Mouse (Mus musculus) mouse embryonic stem cell (cell line): Measurements from ENCODE around the gene Fam19a5.

Source experiments
- in situ Hi-C, 2 experiments: fragments of 300-500 bp; cut with MboI; formaldehyde crosslinking; loops; 1 replicate in 1 of 2; 3 replicates in 1 of 2; pipeline ENCODE4 v1.14.3; 2019 to 2020; ENCODE audit warnings: low sequenced_read_pairs in 2 of 2, low pct_unique_long_range_greater_than_20kb in 1 of 2, mixed read lengths in 1 of 2; ENCODE audit not compliant: unreplicated experiment in 1 of 2

Fam19a5 gene

DNA sequence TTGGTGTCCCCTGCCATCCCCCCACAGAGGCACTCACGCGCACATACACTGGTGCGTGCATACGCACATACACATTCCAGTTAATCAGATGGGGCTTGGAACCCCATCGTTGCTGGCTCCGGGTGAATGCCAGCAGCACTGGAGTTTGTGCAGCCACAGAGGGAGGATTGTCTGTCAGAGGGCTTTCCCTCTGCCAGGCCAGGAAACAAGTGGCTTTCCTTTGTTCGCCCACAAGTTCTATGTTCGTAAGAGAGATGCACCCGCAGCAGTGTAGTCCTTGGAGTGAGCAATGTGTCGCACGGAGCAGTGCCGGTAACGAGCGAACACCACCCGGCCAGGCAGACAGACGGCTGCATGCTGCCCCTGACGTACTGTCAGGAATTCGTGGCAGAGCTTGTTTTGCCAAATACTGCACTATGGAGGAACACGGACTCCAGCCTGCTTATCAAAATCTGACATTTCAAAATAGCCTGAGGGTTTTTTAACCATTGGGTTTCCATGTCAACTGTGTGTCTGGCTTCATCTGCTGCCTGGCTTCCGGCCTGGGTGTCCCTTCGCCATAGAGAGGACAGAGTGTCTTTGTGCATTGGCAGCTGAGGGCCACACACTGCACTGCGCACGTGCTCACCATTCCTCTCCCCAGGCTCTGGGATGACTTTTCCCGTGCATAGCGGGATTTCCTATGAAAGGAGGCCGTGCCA lies 40.0 kb downstream of the Fam19a5 start:
- in situ Hi-C loops: no loop called here

DNA sequence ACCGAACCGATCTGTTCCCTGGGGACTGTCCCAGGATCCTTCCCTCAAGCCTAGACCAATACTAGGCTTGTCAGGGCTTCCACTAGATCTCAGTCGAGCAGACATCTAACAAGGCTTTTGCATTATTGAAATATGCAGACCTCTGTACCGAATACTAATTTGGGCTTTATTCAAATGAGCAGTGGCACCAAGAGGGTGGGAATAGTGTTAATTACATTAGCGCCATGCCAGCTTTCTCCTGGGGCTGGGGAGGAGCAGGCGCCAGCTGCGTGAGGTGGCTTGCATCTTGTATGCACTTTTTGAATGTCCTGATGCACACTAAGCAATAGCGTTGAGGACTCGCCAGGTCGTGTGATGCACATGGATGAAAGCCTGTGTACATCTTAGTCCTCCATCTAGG lies 46.9 kb downstream of the Fam19a5 start:
- in situ Hi-C loops: no loop called here

- in situ Hi-C loops: no loop called here
These were observed 52.6 kb downstream of the Fam19a5 start for GRCm38 (mm10) chr15:87596731-87597130.

DNA sequence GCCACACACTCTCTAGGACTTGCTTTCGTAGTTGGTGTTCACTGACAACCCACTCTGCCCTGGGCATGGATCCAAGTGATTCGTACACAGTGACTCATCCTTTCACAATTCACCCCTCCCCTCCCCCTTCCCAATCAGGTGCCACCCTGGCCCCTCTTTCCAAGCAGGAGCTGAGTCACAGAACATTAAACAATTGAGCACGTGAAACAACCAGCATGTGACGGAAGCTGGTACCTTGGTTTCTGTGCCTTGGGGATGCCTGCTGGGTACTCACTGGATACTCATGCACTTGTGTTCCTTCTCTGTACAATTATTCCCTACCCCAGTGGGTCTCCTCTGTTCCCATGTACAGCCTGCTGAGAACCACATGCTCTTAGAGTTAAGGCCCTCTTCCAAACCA lies 53.0 kb downstream of the Fam19a5 start:
- in situ Hi-C loops: no loop called here

DNA sequence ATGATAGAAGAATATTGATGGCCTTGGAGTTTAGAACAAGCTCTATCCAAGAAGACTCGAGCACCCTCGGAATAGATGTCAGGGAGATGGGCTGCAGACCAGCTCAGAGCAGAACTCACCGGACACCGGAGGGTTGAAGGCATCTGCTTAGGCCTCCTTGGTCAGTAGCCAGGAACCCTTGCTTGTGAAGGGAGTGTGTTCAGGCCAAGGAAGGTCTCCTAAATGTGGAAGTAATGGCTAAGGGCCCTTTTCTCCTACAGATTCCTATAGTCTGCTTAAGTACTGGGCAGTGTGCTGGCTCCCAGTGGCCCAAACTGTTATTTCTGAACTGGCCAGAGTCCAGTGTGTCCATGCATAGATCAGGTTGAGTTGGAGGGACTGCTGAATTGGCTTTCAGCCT lies 53.7 kb downstream of the Fam19a5 start:
- in situ Hi-C loops: no loop called here

- in situ Hi-C loops: no loop called here
These were observed 54.5 kb downstream of the Fam19a5 start for GRCm38 (mm10) chr15:87598636-87599035.

DNA sequence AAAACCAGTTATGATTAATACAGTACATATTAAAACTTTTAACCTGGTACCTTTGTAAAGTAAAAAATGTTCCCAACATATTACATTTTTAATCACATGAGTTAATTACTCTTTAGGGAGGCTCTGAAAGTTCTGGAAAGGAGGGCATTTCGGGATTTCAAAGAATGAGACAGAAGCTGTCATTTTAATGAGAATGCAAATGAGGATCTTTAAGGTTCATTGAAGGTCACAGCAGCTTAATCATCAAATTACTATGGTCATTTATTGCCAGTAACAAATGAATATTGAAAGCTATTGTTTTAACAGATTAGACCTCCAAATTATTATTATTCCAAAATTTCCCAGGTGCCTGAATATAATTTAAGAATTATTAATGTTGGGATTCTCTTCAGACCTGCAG lies 59.2 kb downstream of the Fam19a5 start:
- in situ Hi-C loops: no loop called here

DNA sequence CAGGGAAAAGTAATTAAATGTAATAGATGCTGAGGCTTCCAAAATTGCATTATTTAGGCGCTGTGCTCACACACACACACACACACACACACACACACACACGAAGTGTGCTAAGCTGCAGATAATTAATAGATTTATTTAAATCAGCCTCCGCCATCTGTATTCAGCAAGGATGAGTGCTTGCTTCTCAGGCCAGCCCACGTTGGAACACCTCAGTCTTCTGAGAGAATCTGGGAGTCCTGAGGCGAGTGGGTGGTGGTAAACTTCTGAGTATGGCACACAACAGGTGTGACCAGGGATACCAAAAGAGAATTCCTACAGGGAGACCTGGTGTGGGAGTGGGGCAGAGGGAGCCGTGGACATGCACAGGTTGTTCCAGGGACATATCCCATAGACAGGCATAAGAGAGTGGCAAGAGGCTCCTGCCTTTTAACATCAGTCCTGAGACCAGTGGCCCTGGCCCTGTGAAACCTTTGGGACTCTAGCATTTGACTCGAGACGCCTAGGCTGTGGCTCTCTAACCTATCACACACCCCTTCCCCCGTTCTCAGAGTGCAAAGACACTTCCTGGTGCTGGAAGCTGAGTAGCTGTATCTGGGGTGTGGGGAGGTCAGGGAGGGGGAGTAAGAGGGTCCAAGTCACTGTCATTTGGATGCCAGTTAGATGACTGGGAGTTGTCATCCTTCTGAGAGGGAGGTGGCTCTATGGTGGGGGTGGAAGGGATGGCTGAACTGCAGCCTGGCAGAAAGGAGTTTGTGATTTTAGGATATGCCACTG lies 61.6 kb downstream of the Fam19a5 start:
- in situ Hi-C loops: no loop called here

DNA sequence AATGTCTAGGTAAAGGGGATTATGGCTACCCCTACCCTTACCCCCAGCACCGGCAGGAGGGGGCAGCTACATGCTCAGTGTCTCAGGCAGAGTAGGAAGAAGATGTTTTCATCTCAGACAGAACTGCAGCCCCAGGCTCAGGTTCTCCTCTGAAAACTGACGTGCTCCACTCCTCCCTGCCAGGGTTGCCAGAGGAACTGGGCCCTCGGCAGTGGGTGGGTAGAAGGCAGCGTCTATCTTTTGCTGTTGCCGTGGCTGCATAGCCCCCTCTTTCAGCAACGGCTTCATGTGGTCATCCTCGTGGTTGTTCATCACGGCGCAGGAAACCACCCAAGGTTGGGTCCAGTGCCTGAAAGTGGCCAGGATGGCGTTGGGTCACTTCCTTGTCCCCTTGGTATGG lies 62.6 kb downstream of the Fam19a5 start:
- in situ Hi-C loops: no loop called here

- in situ Hi-C loops: no loop called here
These were observed 65.1 kb downstream of the Fam19a5 start for GRCm38 (mm10) chr15:87609236-87609635.

- in situ Hi-C loops: loop anchor here in 1 of 2 experiments (10.0 kb wide), 1 partner anchor 331 kb away; no protein-coding TSS in a partner anchor
These were observed 80.0 kb downstream of the Fam19a5 start for GRCm38 (mm10) chr15:87623966-87624609.

DNA sequence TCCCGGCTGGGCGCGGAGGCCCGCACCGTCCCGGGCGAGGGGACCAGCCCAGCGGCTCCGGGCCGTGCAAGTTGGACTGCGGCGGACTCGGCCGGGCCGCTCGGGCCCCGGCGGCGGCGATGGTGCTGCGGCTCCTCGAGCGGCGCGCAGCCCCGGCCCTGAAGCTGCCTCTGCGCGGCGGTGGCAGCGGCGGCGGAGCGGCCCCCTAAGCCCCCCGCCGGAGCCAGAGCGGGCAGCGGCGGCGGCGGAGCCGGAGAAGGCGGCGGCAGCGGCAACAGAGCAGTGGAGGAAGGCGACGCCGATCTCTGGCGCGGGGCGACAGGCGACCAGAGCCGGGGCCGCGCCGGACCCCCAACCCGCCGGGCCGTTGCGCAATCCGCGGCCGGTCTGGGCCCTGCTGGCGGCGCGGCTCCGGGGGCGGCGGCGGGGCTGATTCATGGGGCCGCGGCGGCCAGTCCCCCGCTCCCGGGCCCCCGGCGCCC lies 80.6 kb downstream of the Fam19a5 start:
- in situ Hi-C loops: loop anchor here (10.0 to 25.0 kb wide), 2 partner anchors 330 to 338 kb away; no protein-coding TSS in a partner anchor

DNA sequence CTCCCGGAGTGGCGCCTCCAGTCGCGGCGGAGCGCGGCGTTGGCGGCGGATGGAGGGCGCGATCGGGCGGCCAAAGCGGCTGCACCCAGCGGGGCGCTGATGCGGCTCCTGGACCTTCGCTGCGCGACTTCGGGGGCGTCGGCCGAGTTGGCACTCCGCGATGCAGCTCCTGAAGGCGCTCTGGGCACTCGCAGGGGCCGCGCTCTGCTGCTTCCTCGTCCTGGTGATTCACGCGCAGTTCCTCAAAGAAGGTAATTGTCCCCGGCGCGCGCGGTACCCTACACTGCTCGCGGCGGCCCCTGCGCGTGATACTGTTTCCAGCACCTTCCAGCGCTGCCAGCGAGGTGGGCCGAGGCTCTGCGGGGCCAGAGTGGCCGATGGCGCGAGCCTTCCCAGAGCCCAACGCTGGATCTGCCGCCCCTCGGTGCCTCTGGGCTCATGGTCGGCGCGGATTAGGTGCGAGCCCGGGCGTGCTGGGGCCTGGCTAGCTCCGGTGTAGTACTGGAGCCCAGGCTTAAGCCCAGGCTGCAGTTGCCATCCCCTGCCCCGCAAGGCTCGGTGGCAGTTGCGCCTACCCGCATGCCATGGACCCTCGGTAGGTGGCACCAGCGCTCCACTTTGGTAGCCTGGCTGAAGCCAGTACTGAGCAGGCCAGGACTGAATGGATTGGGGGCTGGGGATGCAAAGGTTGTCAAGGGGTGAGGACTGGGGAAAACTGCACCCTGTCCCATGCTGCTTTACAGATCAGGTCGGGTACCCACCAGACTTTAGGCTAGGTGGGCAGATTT lies 81.3 kb downstream of the Fam19a5 start:
- in situ Hi-C loops: loop anchor here (10.0 to 25.0 kb wide), 2 partner anchors 329 to 337 kb away; no protein-coding TSS in a partner anchor

- in situ Hi-C loops: loop anchor here in 1 of 2 experiments (25.0 kb wide), 1 partner anchor 327 kb away; no protein-coding TSS in a partner anchor
These were observed 91.2 kb downstream of the Fam19a5 start for GRCm38 (mm10) chr15:87635272-87635671.

DNA sequence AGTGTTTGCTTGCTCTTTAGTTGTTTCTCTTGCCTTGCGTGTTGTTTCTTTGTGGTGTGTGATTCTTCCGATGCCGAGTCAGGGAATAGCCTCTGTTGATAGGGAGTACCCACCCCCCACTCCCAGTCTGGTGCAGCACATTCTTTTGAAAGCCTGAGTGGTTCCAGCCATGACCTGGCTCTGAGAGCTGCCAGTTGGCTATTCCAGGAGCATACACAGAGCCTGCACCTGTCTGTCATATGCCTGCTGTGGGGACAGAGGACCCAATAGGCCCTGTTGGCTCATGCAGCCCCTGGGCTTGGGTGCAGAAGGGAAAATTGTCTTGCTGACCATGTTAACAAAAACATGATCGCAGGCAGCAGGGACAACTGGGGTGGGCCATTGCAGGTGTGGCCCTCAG lies 92.3 kb downstream of the Fam19a5 start:
- in situ Hi-C loops: loop anchor here in 1 of 2 experiments (25.0 kb wide), 1 partner anchor 326 kb away; no protein-coding TSS in a partner anchor

GRCm38 (mm10) chr15:87637234-87637633 lies 93.1 kb downstream of the Fam19a5 start:
- in situ Hi-C loops: loop anchor here in 1 of 2 experiments (25.0 kb wide), 1 partner anchor 325 kb away; no protein-coding TSS in a partner anchor

- in situ Hi-C loops: loop anchor here in 1 of 2 experiments (25.0 kb wide), 1 partner anchor 324 kb away; no protein-coding TSS in a partner anchor
These were observed 94.2 kb downstream of the Fam19a5 start for GRCm38 (mm10) chr15:87638270-87638669.
